Mouse (Mus musculus): ENCODE measurements at regions not wholly inside any gene's neighbourhood (a gene's known extent, or its start where the extent isn't known, plus 50 kb on each side); places are given as distances from the start of the nearest gene placed in this dataset.

DNA sequence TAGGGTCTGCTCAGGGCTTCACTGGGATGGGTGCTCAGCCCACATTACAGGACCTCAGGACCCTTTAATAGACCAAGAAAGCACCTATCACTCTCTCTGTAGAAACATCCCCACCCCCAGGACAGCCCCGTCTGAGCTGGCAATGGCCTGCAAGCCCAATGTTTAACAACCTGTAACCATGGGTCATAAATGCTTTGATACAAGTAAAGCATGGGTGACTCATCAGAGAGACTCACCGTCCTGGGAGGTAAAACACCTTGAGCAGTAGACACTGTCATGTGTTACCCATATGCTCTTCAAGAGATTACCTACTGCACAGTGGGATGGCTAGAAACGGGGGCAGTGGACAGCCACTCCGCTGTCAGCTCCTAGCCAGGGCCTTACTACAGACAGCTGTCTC is 92.7 kb downstream of the Cdc5l start:
- TF ChIP-seq GATA1 (IDR thresholded peaks at IDR 0.05; ENCODE audit: low read length) (no peak), TAL1 (IDR thresholded peaks at IDR 0.05; ENCODE audit: low read length) (no peak)

Data from erythroblast, embryonic 14.5 days (primary cell).